Mouse (Mus musculus) gastrocnemius, postnatal 10 days (tissue): Measurements from ENCODE around the gene Sctr. TPM values are rescaled to one million over a fixed set of nuclear protein-coding genes. Genes with fewer than 3 reads are reported as not detected.
A peak's percentile ranks its signal among the peaks of the same experiment; 100 is the strongest.

Source experiments
- DNase-seq: peaks from one replicate; pipeline ENCODE4 v3.0.0; 2021; ENCODE audit warnings: mixed read lengths
- total RNA-seq, 2 experiments: library from RNA; stranded (reverse); gene quantifications; 2 replicates each; pipeline ENCODE4 v1.2.3; 2021

Sctr gene
- total RNA-seq, 2 experiments from 2014 or later: 1.1 to 1.8 TPM

GRCm38 (mm10) chr1:120070168-120070567 is 63.5 kb downstream of the Sctr start:
- no peak for DNase-seq

GRCm38 (mm10) chr1:120071133-120071532 is 64.4 kb downstream of the Sctr start:
- no peak for DNase-seq

GRCm38 (mm10) chr1:120072900-120073299 is 66.2 kb downstream of the Sctr start:
- DNase-seq: peak; percentile 57

- peak; percentile 69 for DNase-seq
These were observed 67.0 kb downstream of the Sctr start, which contains the start of gene Tmem37 for GRCm38 (mm10) chr1:120073519-120074306. TSS of gene Tmem37 (minus strand) at chr1:120074074.

GRCm38 (mm10) chr1:120074307-120074702 is 67.6 kb downstream of the Sctr start:
- no peak for DNase-seq

- no peak for DNase-seq
These were observed 68.2 kb downstream of the Sctr start for GRCm38 (mm10) chr1:120074931-120075330.

- no peak for DNase-seq
These were observed 68.8 kb downstream of the Sctr start for GRCm38 (mm10) chr1:120075507-120075906.

GRCm38 (mm10) chr1:120077746-120078410 is 71.2 kb downstream of the Sctr start:
- no peak for DNase-seq

- no peak for DNase-seq
These were observed 73.9 kb downstream of the Sctr start for GRCm38 (mm10) chr1:120080632-120081031.

- no peak for DNase-seq
These were observed 76.4 kb downstream of the Sctr start for GRCm38 (mm10) chr1:120082957-120083585.

GRCm38 (mm10) chr1:120083921-120084517 is 77.3 kb downstream of the Sctr start:
- DNase-seq: no peak

GRCm38 (mm10) chr1:120085696-120086095 is 79.0 kb downstream of the Sctr start:
- DNase-seq: no peak

- DNase-seq: no peak
These were observed 80.0 kb downstream of the Sctr start for GRCm38 (mm10) chr1:120086644-120087043.

GRCm38 (mm10) chr1:120089180-120089579 is 82.5 kb downstream of the Sctr start:
- no peak for DNase-seq

- DNase-seq: no peak
These were observed 84.3 kb downstream of the Sctr start for GRCm38 (mm10) chr1:120090880-120091570.

GRCm38 (mm10) chr1:120093482-120094134 is 86.9 kb downstream of the Sctr start:
- peak; percentile 90 for DNase-seq

GRCm38 (mm10) chr1:120094920-120095319 is 88.2 kb downstream of the Sctr start:
- no peak for DNase-seq

GRCm38 (mm10) chr1:120098327-120098726 is 91.6 kb downstream of the Sctr start:
- DNase-seq: peak; percentile 71

GRCm38 (mm10) chr1:120099483-120099882 is 92.8 kb downstream of the Sctr start:
- no peak for DNase-seq

GRCm38 (mm10) chr1:120100456-120101226 is 93.9 kb downstream of the Sctr start:
- DNase-seq: no peak

- no peak for DNase-seq
These were observed 94.5 kb downstream of the Sctr start for GRCm38 (mm10) chr1:120101227-120101609.
